Mouse (Mus musculus): Measurements from ENCODE around the gene Anxa5.

DNA sequence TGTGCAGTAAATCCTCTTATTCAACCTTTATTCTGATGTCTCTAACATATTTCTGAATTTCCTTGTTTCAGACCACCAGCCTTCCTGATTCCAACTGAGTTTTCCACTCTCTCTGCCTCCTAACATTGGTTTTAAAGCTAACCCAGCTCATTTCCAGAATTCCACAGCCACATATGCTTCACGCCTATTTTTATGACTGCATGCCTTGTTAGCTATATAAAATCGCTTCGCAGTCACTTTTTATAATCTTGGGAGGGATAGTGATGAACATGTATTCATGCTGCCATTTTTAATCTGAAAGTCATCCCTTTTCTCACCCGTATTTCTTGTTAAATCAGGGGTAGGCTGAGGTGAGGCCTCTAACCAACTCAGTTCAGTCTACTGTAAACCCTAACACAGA lies 8.6 kb upstream of the Anxa5 start:
- TF ChIP-seq CTCF (IDR thresholded peaks at IDR 0.05; ENCODE audit: control insufficient read depth, insufficient read depth, low read length) (no peak), POLR2A (IDR thresholded peaks at IDR 0.05; ENCODE audit: borderline replicate concordance, control insufficient read depth, low read depth, low read length) (no peak)
